Mouse (Mus musculus) adrenal gland (tissue): ENCODE data around the gene Mmrn1.
"Not testable (repeated sequence)": the region's sequence is repeated elsewhere in the genome, so short reads cannot be mapped to it uniquely, and the experiment has no call there.

Source experiments
- intact Hi-C: fragments of 180-260 bp; cut with DNase I; formaldehyde crosslinking; loops from one replicate; pipeline ENCODE4 v1.15.1; 2025
- long read RNA-seq, 2 experiments: library from polyadenylated mRNA; unstranded; transcript quantifications; one replicate each; pipeline ENCODE4 v2.0.0; 2020; ENCODE audit warnings: borderline replicate concordance in 1 of 2; ENCODE audit not compliant: insufficient replicate concordance in 1 of 2

Gene Mmrn1
- long read RNA-seq, experiment 1: 0 reads
- long read RNA-seq, experiment 2: 0 reads

GRCm38 (mm10) chr6:60924676-60925075 is at the start of gene Mmrn1:
Gene Mmrn1, plus strand, starts transcription at chr6:60924976.
- intact Hi-C loops: not testable (repeated sequence)

GRCm38 (mm10) chr6:60880362-60880761 is 44.4 kb upstream of the Mmrn1 start:
- intact Hi-C loops: no loop called here

GRCm38 (mm10) chr6:60881534-60881933 is 43.2 kb upstream of the Mmrn1 start:
- intact Hi-C loops: no loop called here

GRCm38 (mm10) chr6:60907272-60907671 is 17.5 kb upstream of the Mmrn1 start:
- intact Hi-C loops: no loop called here

GRCm38 (mm10) chr6:60931364-60931763 is 6.6 kb downstream of the Mmrn1 start:
- intact Hi-C loops: loop anchor here (2.0 kb wide), 1 partner anchor 249 kb away; no protein-coding TSS in a partner anchor

- intact Hi-C loops: no loop called here
Observed at GRCm38 (mm10) chr6:60934835-60935234, 10.1 kb downstream of the Mmrn1 start.

GRCm38 (mm10) chr6:60935448-60936130 is 10.8 kb downstream of the Mmrn1 start:
- intact Hi-C loops: no loop called here

- intact Hi-C loops: loop anchor here (10.0 kb wide), 1 partner anchor 389 kb away; no protein-coding TSS in a partner anchor
Observed at GRCm38 (mm10) chr6:60944178-60944577, 19.4 kb downstream of the Mmrn1 start.

GRCm38 (mm10) chr6:60944621-60945020 is 19.8 kb downstream of the Mmrn1 start:
- intact Hi-C loops: loop anchor here (5.0 to 10.0 kb wide), 2 partner anchors 262 to 390 kb away; no protein-coding TSS in a partner anchor

- intact Hi-C loops: no loop called here
Observed at GRCm38 (mm10) chr6:60950415-60950814, 25.6 kb downstream of the Mmrn1 start.

GRCm38 (mm10) chr6:60961285-60961684 is 36.5 kb downstream of the Mmrn1 start:
- intact Hi-C loops: no loop called here

GRCm38 (mm10) chr6:60961838-60962237 is 37.1 kb downstream of the Mmrn1 start:
- intact Hi-C loops: no loop called here

GRCm38 (mm10) chr6:60962668-60963067 is 37.9 kb downstream of the Mmrn1 start:
- intact Hi-C loops: no loop called here

- intact Hi-C loops: no loop called here
Observed at GRCm38 (mm10) chr6:60963726-60964125, 39.0 kb downstream of the Mmrn1 start.

GRCm38 (mm10) chr6:60966931-60967330 is 42.2 kb downstream of the Mmrn1 start:
- intact Hi-C loops: no loop called here

GRCm38 (mm10) chr6:60969407-60969806 is 44.6 kb downstream of the Mmrn1 start:
- intact Hi-C loops: no loop called here

- intact Hi-C loops: no loop called here
Observed at GRCm38 (mm10) chr6:60970811-60971210, 46.0 kb downstream of the Mmrn1 start.

- intact Hi-C loops: no loop called here
Observed at GRCm38 (mm10) chr6:60978610-60979009, 53.8 kb downstream of the Mmrn1 start.

GRCm38 (mm10) chr6:60979039-60979438 is 54.3 kb downstream of the Mmrn1 start:
- intact Hi-C loops: no loop called here

- intact Hi-C loops: no loop called here
Observed at GRCm38 (mm10) chr6:60984360-60984759, 59.6 kb downstream of the Mmrn1 start.

- intact Hi-C loops: loop anchor here (2.0 kb wide), 1 partner anchor 315 kb away; no protein-coding TSS in a partner anchor
Observed at GRCm38 (mm10) chr6:60985919-60986318, 61.1 kb downstream of the Mmrn1 start.

GRCm38 (mm10) chr6:60986914-60987313 is 62.1 kb downstream of the Mmrn1 start:
- intact Hi-C loops: loop anchor here (2.0 kb wide), 1 partner anchor 314 kb away; no protein-coding TSS in a partner anchor

GRCm38 (mm10) chr6:60987804-60988203 is 63.0 kb downstream of the Mmrn1 start:
- intact Hi-C loops: loop anchor here (2.0 kb wide), 1 partner anchor 313 kb away; no protein-coding TSS in a partner anchor
